Mouse (Mus musculus) urinary bladder, postnatal 10 days (tissue): ENCODE data around the gene Gm20388.

ENCODE experiments used
- DNase-seq: peaks from one replicate; pipeline ENCODE4 v3.0.0; 2022; ENCODE audit warnings: low spot score

The Gm20388 gene

DNA sequence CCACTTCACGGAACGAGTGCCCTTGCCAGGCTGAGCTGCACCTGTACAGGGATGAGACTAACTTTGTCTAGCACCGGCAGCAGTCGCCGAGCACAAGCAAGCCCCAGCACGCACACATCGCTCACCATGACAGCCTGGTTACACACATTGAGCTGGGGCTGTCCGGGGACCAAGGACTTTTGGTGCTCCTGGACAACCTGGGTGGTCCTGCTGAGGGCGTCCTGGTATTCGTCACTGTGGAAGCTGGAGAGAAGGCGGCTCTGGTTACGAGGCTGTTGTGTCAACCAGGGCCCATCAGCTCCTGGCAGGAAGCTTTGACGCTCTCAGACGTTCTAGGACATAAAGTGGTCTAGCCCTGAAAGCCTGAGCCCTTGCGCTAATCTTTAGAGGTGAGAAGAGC, 2670.3 kb downstream of the Gm20388 start:
- no peak for DNase-seq

DNA sequence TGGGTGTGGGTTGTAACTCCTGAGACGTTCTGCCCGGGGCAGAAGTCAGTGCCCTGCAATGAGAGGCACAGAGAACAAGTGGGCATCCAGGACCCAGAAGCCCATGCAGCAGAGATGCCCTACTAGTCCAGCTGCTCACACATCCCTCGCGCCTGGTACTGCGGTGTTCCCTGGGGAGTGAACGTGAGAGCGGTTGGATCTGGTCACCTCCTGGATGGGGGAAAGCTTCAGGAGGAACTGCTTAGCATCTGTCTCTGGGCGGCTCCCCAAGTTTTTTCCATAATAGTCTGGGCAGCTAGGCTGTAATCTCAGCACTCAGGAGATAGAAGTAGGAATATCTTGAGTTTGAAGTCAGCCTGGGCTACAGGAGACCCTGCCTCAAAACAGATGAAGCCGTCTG, 2674.3 kb downstream of the Gm20388 start:
- DNase-seq: no peak

DNA sequence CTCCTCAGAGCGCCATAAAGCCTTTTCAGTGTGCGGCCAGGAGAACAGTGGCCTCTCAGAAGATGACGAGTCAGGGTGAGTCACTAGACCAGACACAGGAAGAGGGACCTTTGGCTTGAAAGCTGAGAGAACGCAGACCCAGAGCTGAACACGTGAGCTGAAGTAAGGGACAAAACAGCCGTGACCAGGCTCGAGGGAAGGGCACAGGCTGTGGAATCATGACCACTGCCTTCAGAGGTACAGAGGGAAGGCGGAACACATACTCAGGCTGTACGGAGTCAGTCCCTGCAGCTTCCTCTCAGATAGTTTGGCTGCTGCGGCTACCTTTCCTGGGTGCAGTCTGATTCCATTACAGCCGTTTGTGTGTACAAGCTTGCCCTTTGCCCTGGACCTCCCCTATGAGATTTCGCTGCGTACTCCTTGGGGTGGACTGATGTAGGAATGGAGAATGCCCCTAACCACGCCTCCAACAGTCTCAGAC, 2674.8 kb downstream of the Gm20388 start:
- DNase-seq: no peak

DNA sequence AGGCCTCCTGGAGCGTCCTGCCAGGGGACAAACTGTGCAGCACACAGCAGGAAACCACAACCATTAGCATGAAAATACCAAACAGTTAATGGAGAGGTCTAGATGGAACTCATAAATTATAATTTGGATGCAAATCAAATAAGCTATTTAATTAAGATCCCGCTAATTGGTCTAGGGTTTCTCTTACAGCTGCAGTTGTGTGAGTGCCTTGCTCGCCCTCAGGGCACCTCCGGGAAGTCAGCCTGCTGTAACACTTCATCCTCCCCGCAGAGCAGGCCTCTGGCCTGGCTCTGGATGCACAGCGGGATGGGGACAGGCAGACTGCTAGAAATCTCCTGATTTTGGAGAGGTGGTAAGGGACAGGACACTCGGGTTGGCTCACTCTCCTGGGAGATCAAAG, 2675.5 kb downstream of the Gm20388 start:
- DNase-seq: no peak

DNA sequence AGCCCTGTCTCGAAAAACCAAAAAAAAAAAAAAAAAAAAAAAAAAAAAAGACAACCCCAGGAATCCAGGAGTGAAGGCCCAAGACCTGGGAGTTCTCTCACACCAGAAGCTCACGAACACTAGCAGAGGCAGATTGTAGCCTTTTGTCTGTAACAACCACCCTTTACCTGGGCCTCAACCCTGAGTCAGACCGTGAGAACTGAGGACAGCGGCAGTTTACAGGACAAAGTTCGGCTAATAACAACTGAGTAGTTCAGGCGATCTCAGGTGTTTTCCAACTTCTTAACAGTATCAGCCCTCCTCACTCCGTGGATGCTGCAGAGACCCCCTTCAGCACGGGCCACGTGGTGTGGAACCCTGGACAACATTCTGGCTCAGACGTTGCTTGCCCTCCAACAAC, 2676.1 kb downstream of the Gm20388 start:
- DNase-seq: no peak

DNA sequence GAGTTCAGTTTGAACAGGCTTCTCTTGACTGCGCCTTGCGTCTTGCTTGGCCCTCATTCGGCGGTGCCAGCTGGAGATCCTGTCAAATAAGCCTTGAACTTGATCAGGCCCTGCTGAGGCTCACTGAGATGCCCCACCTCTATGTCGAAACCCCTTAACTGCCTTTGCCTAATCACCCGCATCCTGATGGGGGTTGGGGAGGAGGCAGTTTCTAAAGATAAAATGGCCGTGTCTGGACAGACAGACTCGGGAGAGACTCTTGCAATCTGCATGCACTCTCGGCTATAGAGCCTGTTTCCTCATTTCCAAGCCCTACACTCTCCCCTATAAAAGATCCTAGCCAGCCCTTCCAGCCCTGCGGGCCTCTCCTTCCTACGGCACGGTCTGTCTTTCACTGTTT, 2682.6 kb downstream of the Gm20388 start:
- no peak for DNase-seq

DNA sequence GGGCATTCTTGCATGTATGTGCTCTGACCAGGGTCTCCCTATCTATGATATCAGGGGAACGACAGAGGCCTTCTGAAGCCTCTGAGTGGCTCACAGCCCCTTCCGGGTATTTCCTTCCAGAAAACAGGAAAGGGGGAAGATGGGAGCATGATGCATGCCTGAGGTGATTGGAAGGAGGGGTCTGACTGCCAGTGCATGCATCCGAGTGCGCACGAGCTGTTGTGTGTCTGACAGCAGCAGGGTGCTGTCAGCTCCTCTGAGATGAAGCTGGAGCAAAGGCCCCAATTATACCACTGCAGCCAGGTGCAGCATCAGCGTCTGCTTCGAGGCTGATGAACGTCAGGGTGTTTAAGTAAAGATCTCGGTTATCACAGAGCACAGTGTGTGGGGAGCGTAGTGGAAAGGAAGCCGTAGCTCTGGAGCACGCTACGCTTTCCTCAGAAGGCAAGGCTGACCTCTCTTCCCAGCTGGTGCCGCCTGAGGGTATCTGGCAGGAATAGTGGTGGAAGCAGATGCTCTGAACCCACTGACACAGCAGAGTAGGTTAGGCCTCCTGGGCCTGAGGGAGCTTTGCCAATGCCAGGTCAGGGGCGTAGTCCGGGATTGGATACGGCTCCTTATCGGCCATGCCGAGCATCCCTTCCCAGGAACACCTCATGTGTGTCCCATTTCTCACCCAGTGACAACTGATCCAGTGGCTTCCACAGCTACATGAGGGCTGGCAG, 2683.3 kb downstream of the Gm20388 start:
- DNase-seq: no peak

DNA sequence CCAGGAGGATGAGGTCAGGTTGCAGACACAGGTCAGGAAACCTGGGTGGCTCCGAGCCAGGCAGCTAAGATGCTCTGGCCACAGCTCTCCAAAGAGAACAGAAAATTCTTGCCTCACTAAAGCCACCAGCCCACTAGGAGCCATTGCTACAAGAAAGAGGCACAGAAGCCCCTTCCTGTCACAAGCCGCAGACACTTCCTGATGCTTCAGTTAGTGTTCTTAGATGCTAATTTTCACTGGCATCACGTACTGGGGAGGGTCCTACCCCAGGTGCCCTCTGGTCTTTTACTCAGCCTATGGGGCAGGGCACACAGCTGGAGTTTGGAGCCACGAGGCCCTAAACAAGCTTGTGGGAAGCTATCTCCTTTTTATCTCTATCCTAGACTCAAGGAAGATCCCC, 2685.4 kb downstream of the Gm20388 start:
- no peak for DNase-seq

DNA sequence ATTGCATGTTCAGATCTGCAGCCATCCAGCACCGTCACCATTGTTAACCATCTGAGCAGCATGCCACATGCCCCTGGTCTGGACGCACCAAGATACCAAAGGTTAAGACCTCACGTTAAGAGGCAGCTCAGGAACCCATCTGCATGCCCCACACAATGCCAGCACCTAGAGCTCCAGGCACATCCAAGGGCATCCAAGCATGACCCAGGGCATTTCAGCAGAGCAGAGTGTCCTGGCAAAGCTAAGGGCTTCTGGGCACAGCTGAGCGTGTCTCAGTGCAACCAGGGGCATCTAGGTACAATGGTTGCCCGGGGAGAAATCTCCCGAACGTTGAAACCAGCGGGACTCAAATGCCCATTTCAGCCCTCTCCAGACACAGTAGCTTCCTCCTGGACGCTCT, 2690.0 kb downstream of the Gm20388 start:
- no peak for DNase-seq

DNA sequence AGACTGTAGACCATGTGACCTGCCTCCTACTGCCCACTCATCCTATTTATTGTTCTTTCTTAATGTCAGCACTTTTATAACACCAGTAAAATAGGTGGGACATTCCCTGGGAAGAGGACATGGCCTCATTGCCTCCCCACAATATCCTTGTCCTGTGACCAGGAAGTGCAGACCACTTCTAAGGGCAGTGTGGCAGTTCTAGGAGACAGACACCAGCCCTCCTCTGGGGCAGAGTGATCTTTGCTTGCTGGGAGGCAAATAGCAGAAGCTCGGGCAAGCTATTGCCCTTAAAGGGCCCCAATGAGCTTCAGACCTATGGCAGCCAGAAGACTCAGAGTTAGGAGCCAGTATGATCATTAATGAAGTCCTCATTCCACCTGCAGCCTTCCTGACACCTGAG, 2694.0 kb downstream of the Gm20388 start:
- DNase-seq: no peak

DNA sequence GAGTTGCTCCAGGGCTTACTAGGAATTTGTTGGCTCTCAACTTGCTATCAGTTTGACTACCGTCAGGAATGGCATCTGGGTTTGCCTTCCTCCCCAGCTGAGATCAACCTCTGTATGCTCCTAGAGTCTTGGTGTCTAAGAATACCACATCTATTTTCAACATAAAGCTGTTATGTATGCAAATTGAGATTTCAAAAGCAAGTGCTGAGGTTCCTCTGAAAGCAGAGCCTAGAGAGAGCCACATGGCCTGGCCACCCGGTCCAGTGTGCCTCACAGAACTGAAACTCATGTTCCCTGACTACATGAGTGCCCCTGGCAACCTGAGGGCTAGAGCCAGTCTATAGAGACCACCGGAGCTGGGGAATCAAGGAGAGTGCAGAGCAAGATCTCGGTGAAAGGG, 2694.7 kb downstream of the Gm20388 start:
- DNase-seq: no peak

DNA sequence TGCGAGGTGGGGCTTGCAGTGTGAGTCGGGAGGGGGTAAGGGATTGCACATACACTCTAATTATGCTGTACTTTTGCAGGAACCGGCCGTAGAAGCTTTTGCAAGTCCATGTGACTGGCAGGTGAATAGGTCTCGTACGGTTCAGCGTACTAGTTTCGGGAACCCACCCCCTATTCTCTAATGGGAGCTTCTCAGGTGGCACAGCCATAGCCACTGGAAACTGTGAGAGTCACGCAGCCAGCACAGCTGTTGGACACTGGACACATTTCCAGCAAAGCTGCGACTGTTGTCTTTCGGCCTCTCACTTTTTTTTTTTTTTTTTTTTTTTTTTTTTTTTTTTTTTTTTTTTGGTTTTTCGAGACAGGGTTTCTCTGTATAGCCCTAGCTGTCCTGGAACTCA, 2696.2 kb downstream of the Gm20388 start:
- no peak for DNase-seq

DNA sequence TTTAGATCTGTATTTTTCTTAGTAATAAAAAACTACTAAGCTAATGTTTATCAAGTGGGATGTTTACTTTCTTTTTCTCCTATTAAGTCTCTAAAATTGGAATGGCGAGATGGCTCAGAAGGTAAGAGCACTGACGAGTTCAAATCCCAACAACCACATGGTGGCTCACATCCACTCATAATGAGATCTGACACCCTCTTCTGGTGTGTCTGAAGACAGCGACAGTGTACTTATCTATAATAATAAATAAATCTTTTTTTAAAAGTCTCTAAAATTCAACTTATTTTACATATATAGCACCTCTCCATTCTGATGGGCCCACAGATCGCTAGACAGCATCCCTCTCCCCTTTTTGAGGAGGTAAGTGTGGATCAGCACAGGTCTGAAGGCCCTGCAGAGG, 2699.6 kb downstream of the Gm20388 start:
- DNase-seq: no peak

DNA sequence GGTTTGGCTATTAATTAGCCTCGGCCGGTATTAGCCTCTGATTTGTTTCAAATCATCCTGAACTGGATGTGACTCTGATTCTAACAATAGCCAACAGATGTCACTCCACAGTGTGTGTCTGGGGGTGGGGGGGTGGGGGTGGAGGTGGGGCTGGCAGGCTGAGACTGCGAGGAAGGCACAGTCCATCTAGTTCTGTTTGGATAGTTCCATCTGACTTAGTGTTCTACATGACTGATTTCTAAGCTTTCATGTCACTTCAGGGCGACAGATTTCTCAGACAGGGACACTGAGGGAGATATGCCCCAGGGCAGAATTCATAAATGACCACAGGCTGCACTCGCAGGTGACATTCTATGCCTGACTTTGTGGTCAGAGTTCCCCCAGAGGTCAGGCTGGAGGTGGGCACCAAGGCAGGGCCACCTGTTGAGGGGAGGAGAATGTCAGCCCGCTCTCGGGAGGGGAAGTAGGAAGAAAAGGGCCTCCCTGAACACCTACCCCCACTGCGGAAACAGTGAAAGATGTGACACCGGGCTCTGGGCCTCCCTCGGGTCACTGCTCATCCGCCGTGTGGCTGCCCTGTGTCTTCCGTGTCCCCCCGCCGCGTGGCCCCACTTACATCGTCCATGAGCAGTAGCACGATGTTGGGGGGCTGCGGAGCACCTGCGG, 2700.1 kb downstream of the Gm20388 start:
- no peak for DNase-seq

DNA sequence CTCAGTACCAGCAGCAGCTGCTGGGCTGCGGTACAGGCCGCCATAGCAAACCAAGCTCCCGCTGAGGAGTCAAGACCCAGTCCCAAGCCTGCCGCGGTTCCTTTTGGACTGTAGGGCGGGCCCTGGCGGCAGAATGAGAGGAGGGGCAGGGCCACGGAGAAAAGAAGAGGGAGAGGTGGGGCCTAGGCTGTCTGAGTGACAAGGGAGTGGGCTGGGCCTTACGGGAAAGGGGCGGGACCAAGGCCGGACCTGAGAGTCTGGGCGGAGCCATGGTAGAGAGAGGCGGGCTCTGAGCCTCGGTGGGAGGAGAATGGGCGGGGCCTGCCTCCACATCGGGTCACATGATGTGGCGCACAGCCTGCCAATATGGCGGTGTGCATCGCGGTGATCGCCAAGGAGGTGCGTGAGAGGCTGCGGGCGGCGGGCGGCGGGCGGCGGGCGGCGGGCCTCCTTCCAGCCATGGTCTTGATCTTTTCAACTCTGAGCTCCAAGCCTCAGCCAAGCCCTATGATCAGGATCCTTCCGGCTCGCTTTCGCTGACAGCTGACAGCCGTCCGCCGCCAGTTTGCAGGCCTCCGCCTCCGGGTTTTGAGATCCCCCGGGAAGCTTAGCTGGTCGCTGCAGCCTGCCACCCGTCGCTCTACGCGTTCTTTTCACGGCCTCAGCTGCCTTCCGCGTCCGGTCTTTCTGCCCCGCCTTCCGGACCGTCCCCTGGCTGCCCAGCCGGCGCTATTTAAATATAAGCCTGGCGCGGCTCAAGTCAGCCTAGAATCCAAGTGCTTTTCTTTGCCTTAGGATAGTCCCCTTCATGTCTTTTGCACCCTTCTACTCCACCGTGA, 2700.9 kb downstream of the Gm20388 start, which contains the start of the genes Galns and Trappc2l:
Galns (minus strand) TSS at position 169 of the 839 bp plus-strand sequence.
Trappc2l (plus strand) TSS at position 346 of the 839 bp plus-strand sequence.
- DNase-seq: peak; percentile 83

DNA sequence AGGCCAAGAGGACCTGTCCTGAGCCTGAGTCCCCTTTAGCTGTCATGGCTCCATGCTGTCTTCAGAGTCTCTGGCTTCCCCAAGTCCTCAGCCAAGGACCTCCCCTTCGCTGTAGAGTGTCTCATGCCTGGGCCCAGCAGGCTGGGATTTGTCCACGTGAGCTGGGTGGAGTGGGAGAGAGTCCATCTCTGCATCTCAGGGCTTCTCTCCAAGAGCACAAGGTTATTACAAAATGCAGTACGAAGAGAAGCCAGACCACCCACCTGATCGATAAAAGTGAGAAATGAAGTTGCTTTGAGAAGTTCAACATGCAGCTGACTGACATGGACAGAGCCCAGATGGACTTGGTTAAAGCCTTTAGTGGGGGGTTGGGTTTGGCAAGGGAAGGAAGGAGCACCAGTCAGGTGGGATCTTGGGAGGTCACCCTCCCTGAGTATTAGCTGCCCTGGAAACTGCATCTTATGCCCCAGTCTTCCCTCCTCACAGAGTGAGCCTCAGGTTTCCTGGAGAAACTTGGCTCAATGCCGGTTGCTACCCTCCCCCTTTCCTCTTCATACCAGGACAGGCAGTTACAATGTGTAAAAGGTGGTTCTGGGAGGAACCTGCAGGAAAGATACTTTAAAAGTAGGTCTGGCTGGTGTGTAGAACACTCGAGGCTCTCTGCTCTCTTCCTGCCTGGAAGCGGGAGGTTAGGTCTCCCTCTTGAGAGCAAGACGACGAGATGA, 2705.7 kb downstream of the Gm20388 start:
- DNase-seq: no peak

DNA sequence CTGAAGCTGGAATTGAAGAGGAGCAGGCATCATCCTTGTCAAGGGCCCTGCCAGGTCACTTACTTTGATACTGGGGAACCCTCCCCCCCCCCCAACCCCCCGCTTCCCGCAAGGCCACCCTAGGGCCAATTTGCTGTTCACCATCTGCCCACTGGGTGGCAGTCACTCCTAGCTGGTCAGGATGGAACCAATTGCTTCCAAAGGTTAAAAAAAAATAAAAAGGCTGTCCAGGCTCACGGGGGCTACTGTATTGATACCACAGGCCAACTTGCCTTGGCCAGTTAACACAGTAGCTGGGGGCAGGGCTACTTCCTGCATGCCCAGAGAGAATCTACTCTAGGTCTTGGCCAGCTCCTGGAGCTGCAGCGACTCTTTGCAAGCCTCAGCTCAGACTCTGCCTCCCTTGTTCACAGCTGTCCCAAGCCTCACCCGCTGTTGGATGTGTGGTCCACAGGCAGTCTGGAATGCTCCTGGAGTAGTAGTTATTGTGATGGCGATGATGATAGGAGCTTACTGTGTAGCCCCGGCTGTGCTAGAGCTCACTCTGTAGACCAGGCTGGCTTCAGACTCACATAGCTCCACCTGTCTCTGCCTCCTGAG, 2707.4 kb downstream of the Gm20388 start:
- DNase-seq: peak; percentile 53

DNA sequence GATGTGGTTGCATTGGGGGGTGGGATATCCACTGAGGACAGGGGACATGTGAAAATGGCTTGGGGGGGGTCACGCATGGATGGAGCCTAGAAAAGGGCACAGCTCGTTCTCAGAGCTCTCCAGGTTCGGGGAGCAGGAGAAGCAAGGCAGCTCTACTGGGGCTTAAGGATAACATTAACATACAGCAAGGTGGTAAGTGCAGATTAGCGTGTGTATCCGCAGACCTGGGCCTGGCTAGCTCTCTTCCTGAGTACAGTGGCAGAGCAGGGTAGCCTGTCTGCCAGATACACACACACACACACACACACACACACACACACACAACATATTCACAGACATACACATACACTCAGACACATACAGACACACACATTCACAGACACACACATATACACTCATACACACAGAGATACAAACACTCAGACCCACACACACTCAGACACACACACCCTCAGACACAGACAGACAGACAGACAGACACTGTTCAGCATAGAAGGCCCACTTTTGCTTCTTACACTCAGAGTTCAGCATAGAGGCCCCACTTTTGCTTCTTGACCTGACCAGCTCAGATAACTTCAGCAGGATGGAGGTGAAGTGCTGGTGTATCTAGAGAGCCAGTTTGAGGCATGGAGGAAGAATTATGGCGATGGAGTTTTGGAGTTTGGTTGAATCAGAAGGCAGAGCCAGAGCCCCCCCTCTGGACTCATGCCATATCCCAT, 2708.2 kb downstream of the Gm20388 start:
- no peak for DNase-seq

DNA sequence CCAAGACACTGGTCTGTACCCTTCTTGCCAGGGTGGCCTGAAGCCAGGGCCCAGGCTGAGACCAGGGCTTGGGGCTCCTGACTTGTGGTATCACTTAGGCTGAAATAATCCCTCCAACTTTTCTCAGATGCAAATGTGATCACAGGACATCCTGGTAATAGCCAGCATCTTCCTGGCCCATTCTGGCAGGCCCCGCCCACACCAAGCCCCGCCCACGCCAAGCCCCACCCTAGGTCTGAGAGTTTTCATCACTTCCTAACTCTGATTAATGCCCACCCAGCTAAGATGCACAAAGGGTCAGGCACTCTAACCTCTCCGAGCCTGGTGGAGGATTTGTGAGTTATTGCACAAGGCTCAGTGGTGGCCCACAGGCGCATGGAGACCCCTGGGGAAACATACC, 2709.8 kb downstream of the Gm20388 start:
- DNase-seq: no peak

DNA sequence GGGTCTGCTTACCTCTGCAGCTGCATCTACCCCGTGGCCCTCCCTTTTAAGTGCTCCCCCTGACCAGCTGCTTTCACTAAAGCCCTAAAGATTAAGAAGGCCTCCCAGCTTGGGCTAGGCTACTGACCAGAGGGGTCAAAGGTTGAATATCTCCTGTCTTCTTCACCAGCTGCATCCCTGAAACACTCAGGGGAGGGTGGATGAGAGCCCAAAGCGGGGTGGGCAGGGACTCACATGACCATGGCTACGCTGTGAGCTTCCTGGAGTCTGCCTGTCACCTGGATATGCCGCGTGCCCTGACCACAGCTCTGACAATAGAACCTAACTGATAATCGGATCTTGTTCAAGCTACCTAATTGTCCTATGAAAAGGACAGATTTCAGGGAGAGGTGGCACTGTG, 2712.1 kb downstream of the Gm20388 start, which contains the start of gene Pabpn1l:
Pabpn1l (minus strand) TSS at position 13 of the 400 bp plus-strand sequence.
- no peak for DNase-seq
